Comparison of ENCODE assay signal across 8 mouse cellular contexts in the genomic region with DNA sequence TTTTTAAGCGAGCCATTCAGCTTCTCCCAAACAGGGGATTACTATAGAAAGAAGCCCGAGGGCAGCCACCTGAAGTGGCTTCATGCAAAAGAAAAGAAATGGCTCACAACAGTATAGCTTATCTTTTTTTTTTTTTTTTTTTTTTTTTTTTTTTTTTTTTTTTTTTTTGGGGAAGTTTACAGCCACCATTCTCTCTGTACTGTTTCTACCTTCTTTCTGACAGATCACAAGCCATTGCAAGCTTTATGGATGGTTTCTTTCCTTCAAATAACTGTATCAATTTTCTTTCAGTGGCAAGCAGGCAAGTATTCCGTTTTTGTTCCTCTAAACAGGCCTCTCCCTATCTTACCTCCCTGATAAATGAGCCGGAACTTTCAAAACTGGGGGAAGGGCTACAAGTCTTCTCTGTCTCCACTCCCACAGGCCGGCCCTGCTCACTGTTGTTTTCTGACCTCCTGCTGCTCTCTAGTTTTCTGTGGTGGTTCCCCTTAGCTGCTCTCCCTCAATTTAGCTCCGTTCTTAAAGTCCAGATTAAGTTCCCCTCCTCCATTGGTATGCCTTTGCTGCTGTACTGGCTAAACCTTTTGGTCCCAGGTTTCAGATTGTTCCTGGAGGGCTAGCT. TPM values are rescaled to one million over a fixed set of nuclear protein-coding genes. Genes with fewer than 3 reads are reported as not detected.
DNase-seq lines count a peak whose midpoint lies in the region; ATAC-seq and TF ChIP-seq lines count a peak whose summit lies in the region.

No protein-coding gene starts in this region.

- peak; percentile 11 for DNase-seq in adrenal gland, postnatal 10 days
- DNase-seq in adrenal gland, postnatal 25 days, result no peak
- DNase-seq in embryo, embryonic 10 days (ENCODE audit: low spot score), result peak; percentile 77
- DNase-seq in kidney, adult 8-10 months, result peak; percentile 37 to 57
- peak; percentile 6 for DNase-seq in midbrain, postnatal 0 days (ENCODE audit: low spot score)
- no peak for DNase-seq in layer of hippocampus, adult 8-10 months (ENCODE audit: low spot score in 2 of 2)
- DNase-seq in spleen, postnatal 10 days (ENCODE audit: low spot score in 2 of 2), result no peak
- no peak for DNase-seq in lung, postnatal 4 days

- no peak overlapping the region; the same call in 1 of the 2 replicates for H3K4me2 ChIP-seq in midbrain, postnatal 0 days (ENCODE audit: low read depth, low read length, poor library complexity, severe bottlenecking)

- no peak for ATAC-seq in midbrain, postnatal 0 days (ENCODE audit: low FRiP score)

- H3K9ac ChIP-seq in midbrain, postnatal 0 days (replicated peaks; ENCODE audit: low read length, poor library complexity, severe bottlenecking), result no peak overlapping the region

- no peaks in the 10 kb centered on the region for H3K27me3 ChIP-seq in midbrain, postnatal 0 days (ENCODE audit: insufficient read depth, low read length)

- H3K4me1 ChIP-seq in midbrain, postnatal 0 days (ENCODE audit: insufficient read depth, low read length), result peaks cover 3% of the 10 kb centered on the region; the same call in 1 of the 2 replicates

- H3K27ac ChIP-seq in midbrain, postnatal 0 days (ENCODE audit: low read depth, low read length), result no peak overlapping the region

- TF ChIP-seq CTCF in midbrain, postnatal 0 days (IDR thresholded peaks at IDR 0.05), result no peak

- 19% methylated on average over 6 of the region's 6 CpGs for WGBS in midbrain, postnatal 0 days

- H3K36me3 ChIP-seq in midbrain, postnatal 0 days (ENCODE audit: insufficient read depth, low read length), result no peaks in the 10 kb centered on the region

- no peaks in the 10 kb centered on the region for H3K9me3 ChIP-seq in midbrain, postnatal 0 days (ENCODE audit: low read length)

- H3K4me3 ChIP-seq in midbrain, postnatal 0 days (ENCODE audit: low read depth, low read length), result no peak overlapping the region

RNA-seq across cellular contexts. Expression of a gene that starts 1.6 kb away (rescaled TPM):
- 10 to 100 TPM; 16.3 to 17.4 TPM for total RNA-seq in adrenal gland, postnatal 10 days (2021)
- total RNA-seq in adrenal gland, postnatal 25 days (2021), result 17.5 and 21.4 TPM in 2 replicates
- total RNA-seq in midbrain, postnatal 0 days (2014; rRNA removed), result 14.1 and 18.0 TPM in 2 replicates
- 1.9 and 2.6 TPM in 2 replicates for polyA plus RNA-seq in midbrain, postnatal 0 days (2015; fragmentation: Nextera tagmentation; extraction: Ambion mirVana)
- 10 to 100 TPM; 11.7 to 14.1 (median 12.9) TPM for total RNA-seq in layer of hippocampus, adult 8-10 months (2022)

Comparison
In these comparisons a context has a peak if more than half of its experiments do, and no peak if none do; other contexts are left out.
1. DNase-seq: peak in adrenal gland, postnatal 10 days (single experiment), embryo, embryonic 10 days (single experiment), kidney, adult 8-10 months (2 of 2) and midbrain, postnatal 0 days (single experiment); none in adrenal gland, postnatal 25 days (single experiment), layer of hippocampus, adult 8-10 months (0 of 2), spleen, postnatal 10 days (0 of 2) and lung, postnatal 4 days (0 of 2).